Mouse (Mus musculus) central nervous system, embryonic 11.5 days (tissue): ENCODE measurements around the gene Plekhg1. TPM values are rescaled to one million over a fixed set of nuclear protein-coding genes. Genes with fewer than 3 reads are reported as not detected.

Source experiments
- polyA plus RNA-seq: library from polyadenylated mRNA; depleted of rRNA; stranded (reverse); fragments of >200 nt; gene quantifications from 2 replicates; pipeline ENCODE4 v1.2.3, GENCODE M21; 2012; rRNA removed

Plekhg1 gene
- polyA plus RNA-seq = 9.0 and 11.7 TPM in 2 replicates

DNA sequence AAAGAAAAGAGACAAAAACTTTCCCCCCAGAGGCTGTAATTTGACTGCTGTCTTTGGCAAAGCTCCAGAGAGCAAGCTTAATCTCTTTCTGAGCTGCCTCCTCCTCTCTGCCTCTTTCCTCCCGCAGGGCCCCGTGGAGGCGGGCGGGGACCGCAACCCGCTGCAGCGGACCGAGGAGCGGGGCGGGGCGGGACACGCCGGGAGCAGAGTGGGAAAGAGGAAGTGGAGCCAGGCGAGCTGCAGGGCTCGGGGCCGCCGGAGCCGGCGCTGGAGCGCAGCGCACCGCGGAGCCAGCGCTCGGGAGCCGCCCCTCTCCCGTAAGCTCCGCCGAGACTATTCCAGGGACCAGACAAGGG lies at the start of gene Plekhg1:
Gene Plekhg1 (plus strand): TSS at position 217 of the 356 bp plus-strand sequence.

DNA sequence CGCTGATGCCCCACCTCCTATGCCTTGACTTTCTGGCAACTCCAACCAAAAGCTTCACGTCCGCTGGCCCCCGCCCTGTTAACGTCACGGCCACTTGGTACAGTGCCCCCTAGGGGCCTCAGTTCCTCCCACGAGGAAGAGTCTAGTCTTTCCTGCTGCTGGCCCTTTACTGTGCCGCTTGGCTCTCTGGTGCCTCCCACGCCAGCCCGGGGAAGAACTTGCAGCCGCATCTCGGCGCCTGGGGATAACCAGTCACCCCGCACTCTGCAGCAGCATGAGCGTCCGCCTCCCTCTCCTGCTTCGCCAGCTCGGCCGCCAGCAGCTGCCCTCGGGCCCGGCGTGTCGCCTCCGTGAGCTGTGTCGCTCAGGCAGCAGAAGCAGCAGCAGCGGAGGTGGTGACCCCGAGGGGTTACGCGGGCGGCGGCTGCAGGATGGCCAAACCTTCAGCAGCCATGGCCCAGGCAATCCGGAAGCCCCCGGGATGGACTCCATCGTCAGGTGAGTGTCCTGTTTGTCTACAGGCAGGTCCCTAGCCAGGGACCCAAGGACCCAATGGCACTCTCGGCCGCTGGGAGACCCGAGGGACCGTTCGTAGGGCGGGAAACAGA lies 232.9 kb downstream of the Plekhg1 start, which contains the start of gene Mthfd1l:
Gene Mthfd1l (plus strand): TSS at position 138 of the 608 bp plus-strand sequence.

Other genes starting within 250 kb of the Plekhg1 start
- 0.06 and 0.22 TPM in 2 replicates for gene Iyd, start 200.1 kb upstream of the Plekhg1 start, polyA plus RNA-seq
- 11.5 and 16.1 TPM in 2 replicates for gene Mthfd1l, start 232.8 kb downstream of the Plekhg1 start, polyA plus RNA-seq